Mouse (Mus musculus): ENCODE measurements around the gene Islr.
"Not testable (repeated sequence)": the region's sequence is repeated elsewhere in the genome, so short reads cannot be mapped to it uniquely, and the experiment has no call there.

Gene Islr

GRCm38 (mm10) chr9:58203516-58204447 lies at the start of gene Islr, which contains the start of gene Islr2:
Gene Islr, minus strand, starts transcription at chr9:58204306.
Gene Islr2, minus strand, starts transcription at chr9:58204319.
- peak; percentile 53 for DNase-seq (ENCODE audit: low read depth)

GRCm38 (mm10) chr9:58253805-58254122 lies 49.7 kb upstream of the Islr start:
- not testable (repeated sequence) for DNase-seq (ENCODE audit: low read depth)

DNA sequence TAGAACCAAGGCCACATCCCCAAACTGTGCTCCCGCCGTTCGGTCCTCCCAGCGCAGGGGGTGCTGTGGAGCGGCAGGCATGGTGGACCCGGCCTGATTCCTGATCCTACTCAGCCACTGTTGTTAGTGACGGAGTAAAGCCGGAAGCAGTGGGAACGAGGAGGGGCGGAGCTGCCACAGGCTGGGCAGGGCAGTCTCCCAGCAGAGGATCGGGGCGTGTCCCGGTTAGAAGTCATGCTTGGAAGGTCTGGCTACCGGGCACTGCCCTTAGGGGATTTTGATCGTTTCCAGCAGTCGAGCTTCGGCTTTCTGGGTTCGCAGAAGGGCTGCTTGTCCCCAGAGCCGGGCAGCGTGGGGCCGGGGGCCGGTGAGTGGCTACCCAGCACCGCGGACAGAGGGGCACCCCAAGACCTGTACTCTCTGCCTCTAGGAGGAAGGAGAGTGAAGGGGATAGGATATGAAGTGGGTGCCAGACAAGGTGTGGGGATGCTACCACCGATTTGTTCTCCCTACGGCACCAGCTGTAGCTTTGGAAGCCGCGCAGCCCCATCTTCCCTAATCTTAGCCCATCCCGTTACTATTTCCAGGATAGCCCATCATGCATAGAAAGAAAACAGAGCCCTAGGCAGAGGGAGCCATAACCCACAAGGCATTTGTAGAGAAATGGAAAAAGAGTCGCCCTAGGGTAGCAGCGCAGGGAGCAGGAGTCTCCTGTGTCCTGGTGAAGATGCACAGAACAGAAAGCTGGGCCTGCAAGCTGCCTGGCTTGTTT lies 49.1 kb upstream of the Islr start, which contains the start of gene Stoml1:
Stoml1 (plus strand) TSS at position 132 of the 772 bp plus-strand sequence.
- DNase-seq (ENCODE audit: low read depth), result peak; percentile 98

DNA sequence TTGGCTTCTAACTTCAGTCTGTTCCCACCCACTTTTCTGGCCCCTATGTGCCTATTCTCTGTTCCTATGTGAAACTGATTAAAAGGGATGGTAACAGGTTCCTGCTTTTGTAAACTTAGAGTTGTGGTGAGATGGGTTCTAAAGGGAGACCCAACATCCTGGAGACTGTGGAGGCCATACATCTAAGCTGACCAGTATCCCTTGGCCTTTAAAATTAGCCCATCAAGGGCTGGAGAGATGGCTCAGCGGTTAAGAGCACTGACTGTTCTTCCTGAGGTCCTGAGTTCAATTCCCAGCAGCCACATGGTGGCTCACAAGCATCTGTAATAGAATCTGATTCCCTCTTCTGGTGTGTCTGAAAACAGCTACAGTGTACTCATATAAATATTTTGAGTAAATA lies 46.6 kb upstream of the Islr start:
- DNase-seq (ENCODE audit: low read depth), result not testable (repeated sequence)

DNA sequence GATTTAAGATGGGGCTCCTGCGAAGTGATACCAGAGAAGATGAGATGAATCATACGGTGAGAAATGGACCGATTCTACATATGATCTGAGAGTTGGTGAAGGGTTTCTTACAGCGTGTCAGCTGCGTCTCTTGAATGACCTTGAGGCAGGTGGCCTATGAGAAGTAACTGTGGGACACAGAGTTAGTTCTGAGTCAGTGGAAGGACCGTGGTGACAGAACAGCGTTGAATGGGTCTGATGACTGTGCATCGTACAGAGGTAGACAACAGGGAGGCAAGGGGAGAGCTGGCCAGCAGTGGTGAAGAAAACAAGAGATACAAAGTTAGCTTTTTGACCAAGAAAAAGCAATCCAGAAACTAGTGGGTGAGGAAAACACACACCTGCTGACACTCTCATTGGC lies 46.2 kb upstream of the Islr start:
- no peak for DNase-seq (ENCODE audit: low read depth)

DNA sequence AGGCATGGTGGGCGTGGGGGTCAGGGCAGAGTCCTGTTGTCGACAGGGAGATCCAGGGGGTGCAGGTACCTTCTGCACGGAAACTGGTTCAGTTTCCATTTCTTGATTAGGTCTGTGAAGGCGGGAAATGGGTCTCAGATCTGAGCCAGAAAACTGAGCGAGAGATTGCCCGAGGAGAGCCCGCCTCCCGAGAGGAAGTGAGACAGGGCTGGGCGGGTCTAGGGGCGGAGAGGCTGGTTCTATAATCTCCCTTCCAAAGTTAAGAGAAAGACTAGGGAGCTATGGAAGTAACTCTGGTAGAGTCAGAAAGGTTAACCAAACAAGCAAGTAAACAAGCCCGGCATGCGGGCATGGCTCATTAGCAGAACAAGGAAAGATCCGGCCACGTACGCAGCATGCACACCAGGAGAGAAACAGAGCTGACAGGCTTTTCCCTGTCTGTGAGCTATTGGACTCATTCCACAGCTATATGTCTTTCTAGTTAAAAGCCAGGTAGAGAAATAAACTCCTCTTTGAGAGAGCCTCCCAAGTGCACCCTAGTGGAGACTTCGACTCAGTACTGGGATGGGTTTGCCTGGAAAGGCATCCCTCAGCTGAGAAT lies 45.6 kb upstream of the Islr start, which contains the start of gene Pml:
Pml (minus strand) TSS at position 195 of the 601 bp plus-strand sequence.
- peak; percentile 80 for DNase-seq (ENCODE audit: low read depth)

GRCm38 (mm10) chr9:58248746-58249413 lies 44.8 kb upstream of the Islr start:
- peak; percentile 43 for DNase-seq (ENCODE audit: low read depth)

GRCm38 (mm10) chr9:58247064-58247759 lies 43.1 kb upstream of the Islr start:
- peak; percentile 63 for DNase-seq (ENCODE audit: low read depth)

GRCm38 (mm10) chr9:58246083-58246591 lies 42.0 kb upstream of the Islr start:
- DNase-seq (ENCODE audit: low read depth), result peak; percentile 95

GRCm38 (mm10) chr9:58243696-58244095 lies 39.6 kb upstream of the Islr start:
- DNase-seq (ENCODE audit: low read depth), result no peak

DNA sequence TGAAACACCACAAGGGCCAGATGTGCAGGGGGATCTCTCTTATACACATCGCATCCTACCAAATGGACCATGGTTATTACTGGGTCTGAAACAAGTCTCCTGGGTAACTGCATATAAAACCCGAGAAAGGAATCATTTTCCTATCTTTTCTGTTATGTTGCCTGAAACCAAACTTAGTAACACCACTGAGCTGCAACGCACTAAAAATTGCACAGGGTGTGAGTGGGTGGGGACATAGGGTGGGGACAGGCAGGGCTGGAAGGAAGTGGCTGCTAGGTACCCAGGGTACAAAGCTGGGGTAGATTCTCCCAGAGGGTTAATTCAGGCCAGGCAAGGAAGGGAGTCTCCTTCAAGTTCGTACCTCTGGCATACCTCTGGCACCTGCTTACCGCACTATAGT lies 38.6 kb upstream of the Islr start:
- no peak for DNase-seq (ENCODE audit: low read depth)

- DNase-seq (ENCODE audit: low read depth), result peak; percentile 81
Measured at GRCm38 (mm10) chr9:58241780-58242485, 37.8 kb upstream of the Islr start.

GRCm38 (mm10) chr9:58234502-58235015 lies 30.5 kb upstream of the Islr start:
- DNase-seq (ENCODE audit: low read depth), result no peak

GRCm38 (mm10) chr9:58232374-58232773 lies 28.3 kb upstream of the Islr start:
- peak; percentile 69 for DNase-seq (ENCODE audit: low read depth)

DNA sequence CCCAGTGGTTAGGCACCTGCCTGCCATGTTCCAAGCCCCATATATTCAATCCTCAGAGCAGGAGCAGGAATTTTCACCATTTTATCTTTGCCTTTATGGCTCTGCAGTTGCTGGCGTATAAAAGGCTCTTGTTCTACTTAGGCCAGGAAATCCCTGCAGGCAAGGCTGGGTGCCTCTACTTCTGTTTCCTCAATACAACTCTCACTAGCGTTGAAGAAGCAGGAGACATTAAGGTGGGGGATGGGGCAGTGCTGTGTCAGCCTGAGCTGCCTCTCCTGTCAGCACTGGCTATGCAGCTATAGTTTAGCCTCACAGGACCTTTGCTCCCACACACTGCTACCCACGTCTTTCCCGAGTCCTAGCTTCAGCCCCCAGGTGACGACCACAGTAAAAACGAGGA lies 27.6 kb upstream of the Islr start:
- DNase-seq (ENCODE audit: low read depth), result peak; percentile 47

- no peak for DNase-seq (ENCODE audit: low read depth)
Measured at GRCm38 (mm10) chr9:58228777-58229466, 24.8 kb upstream of the Islr start.

DNA sequence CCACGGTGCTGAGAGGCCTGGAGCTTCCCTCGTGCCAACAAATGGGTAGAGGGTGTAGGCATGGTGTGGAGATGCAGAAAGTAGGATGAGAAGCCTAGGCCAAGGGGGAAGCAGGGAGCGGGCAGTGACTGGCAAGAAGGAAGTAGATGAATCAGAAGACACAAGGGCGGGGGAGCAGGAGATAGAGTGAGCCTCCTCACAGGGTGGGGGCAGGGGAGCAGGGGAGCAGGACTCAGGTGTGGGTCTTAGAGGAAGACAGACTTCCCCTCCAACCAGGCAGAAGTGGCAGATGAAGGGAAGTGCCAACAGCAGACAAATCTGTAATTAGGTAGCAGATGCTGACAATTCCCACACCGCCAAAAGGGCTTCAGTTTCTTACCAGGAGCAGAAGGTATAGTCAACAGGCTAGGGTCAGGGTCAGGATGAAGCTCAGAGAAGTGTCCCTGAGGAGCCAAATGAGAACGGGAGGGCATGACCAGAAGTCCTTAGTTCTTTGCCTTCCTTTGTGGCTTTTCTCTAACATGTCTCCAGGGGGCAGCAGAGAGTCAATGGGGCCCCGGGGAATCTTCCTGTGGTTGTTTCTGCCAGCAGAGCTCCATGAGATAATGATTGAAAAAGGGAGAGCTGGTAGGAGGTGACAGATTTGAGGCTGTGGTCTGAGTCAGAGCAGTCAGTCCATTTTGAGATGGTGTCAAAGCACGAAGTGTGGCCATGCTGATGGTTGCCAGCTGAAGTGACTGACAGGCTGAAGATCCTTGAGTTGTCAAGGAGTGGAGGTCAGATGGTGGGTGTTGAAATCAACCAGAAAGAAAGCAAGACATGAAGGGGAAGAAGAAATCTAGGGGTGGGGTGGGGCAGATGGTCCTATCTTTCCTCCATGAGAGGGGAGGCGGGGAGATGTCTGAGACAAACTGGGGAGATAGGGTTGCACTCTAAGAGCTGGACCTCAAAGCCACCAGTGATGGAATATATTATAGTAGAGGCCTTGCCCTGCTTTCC lies 22.1 kb upstream of the Islr start:
- DNase-seq (ENCODE audit: low read depth), result peak; percentile 81

- no peak for DNase-seq (ENCODE audit: low read depth)
Measured at GRCm38 (mm10) chr9:58224356-58224755, 20.2 kb upstream of the Islr start.

All from 416B (cell line).